Mouse (Mus musculus): ENCODE measurements around the gene Fcgr2b.

GRCm38 (mm10) chr1:170997756-170998655 is 21.7 kb upstream of the Fcgr2b start:
- TF ChIP-seq POLR2A (IDR thresholded peaks at IDR 0.05; ENCODE audit: borderline replicate concordance, insufficient read depth, low read length) (no peak), CTCF (IDR thresholded peaks at IDR 0.05; ENCODE audit: borderline replicate concordance, insufficient read depth, low read depth, low read length) (no peak)
